Mouse (Mus musculus) stomach, embryonic 15.5 days (tissue): Measurements from ENCODE around the gene Spg11. TPM values are rescaled to one million over a fixed set of nuclear protein-coding genes. Genes with fewer than 3 reads are reported as not detected.

Experiments used
- microRNA-seq: library from miRNA; unstranded; fragments of <30 nt; microRNA quantifications from one replicate; pipeline ENCODE4, GENCODE M21; 2016
- polyA plus RNA-seq: library from polyadenylated mRNA; unstranded; fragments of >200 nt; fragmentation: Nextera tagmentation; extraction: Ambion mirVana; gene quantifications from 2 replicates; pipeline ENCODE4 v1.2.1, GENCODE M21; 2015

Spg11 gene
- polyA plus RNA-seq, 1 experiment from 2014 or later = 7.7 TPM

Small RNA genes within 50 kb of the gene (microRNA-seq; reads per million reads assigned to microRNA genes)
- gene Gm47314 = not detected

Other genes with a start within 250 kb of the Spg11 start
- 45.5 and 48.5 TPM in 2 replicates for gene Ctdspl2, start 162.4 kb downstream of the Spg11 start, polyA plus RNA-seq
- gene Mageb3, start 162.3 kb downstream of the Spg11 start, polyA plus RNA-seq = 0.09 and 0.14 TPM in 2 replicates
- gene Eif3j1, start 89.8 kb downstream of the Spg11 start, polyA plus RNA-seq = 11.4 and 12.1 TPM in 2 replicates
- 338 and 449 TPM in 2 replicates for gene B2m, start 29.3 kb upstream of the Spg11 start, polyA plus RNA-seq
- not detected in 2 replicates for gene Trim69, start 42.3 kb upstream of the Spg11 start, polyA plus RNA-seq
- gene Patl2, start 67.8 kb upstream of the Spg11 start, polyA plus RNA-seq = not detected in 2 replicates
- not detected in 2 replicates for gene Terb2, start 67.9 kb upstream of the Spg11 start, polyA plus RNA-seq
- 33.8 and 49.9 TPM in 2 replicates for gene Sord, start 116.4 kb upstream of the Spg11 start, polyA plus RNA-seq
- gene Duox2, start 180.1 kb upstream of the Spg11 start, polyA plus RNA-seq = 0.15 and 0.35 TPM in 2 replicates
- gene Duoxa2, start 180.5 kb upstream of the Spg11 start, polyA plus RNA-seq = 0.59 and 0.87 TPM in 2 replicates
- 3.1 and 6.1 TPM in 2 replicates for gene Duoxa1, start 195.3 kb upstream of the Spg11 start, polyA plus RNA-seq
- 1.0 and 2.0 TPM in 2 replicates for gene Duox1, start 197.3 kb upstream of the Spg11 start, polyA plus RNA-seq